Mouse (Mus musculus): ENCODE measurements around the gene Xylt1.

DNA sequence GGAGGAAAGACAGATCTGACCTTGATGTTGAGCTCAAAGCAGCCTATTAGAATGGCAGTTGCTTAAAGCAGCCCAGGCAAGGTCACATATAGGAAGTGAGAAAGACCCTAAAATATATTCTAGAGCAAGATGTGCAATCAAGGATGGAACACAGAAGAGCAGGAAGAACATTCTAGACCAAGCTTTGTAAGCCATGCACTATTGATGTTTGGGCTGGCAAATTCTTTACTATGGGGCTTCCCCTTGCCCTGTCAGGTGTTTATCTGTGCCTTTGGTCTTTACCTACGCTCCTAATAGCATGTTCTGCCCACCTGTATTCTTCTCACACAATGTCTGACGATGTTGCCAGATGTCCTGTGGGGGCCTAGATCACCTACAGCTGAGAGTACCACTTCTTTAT lies 213.4 kb downstream of the Xylt1 start:
- no peak for TF ChIP-seq CTCF (IDR thresholded peaks at IDR 0.05; ENCODE audit: borderline replicate concordance, insufficient read depth, low read depth, low read length)
- no peak for TF ChIP-seq POLR2A (IDR thresholded peaks at IDR 0.05; ENCODE audit: borderline replicate concordance, insufficient read depth, low read length)
